Comparison of ENCODE assay signal across 17 mouse cellular contexts in the genomic region with DNA sequence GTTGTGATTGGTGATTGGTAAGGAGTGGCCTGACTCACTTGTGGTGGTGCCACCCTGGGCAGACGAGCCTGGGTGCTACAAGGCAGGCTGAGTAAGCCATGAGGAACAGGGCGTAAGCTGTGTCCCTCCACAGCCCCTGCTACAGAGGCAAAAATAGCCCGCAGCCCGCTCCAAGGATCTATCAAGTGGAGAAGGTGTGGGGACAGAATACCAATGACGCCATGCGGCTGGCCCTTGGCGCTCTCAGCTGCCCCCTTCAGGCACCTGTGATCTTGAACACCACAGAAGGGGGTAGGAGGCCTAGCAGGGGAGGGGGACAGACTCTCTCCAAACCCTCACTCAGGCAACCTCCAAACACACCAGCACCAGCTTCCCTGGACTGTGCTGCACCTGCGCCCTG. TPM values are rescaled to one million over a fixed set of nuclear protein-coding genes. Genes with fewer than 3 reads are reported as not detected.
DNase-seq lines count a peak whose midpoint lies in the region; ATAC-seq lines count a peak whose summit lies in the region.
"Had no signal": no experiment of that assay in that cellular context is flagged by ENCODE, and none has a peak within 500 bp of the region (broad histone marks: within the 10 kb centered on the region; RNA-seq: fewer than 3 reads in every experiment).

No protein-coding gene starts in this region.

- intact Hi-C loops in gastrocnemius, postnatal 14 days (cut with DNase I; ENCODE audit: low total_unique reads): no loop called here
- intact Hi-C loops in heart, postnatal 36 days (cut with DNase I): no loop called here

- no peaks in the 10 kb centered on the region for H3K27me3 ChIP-seq in neural tube, embryonic 13.5 days
- H3K27me3 ChIP-seq in neural tube, embryonic 15.5 days (replicated peaks): no peaks in the 10 kb centered on the region
- H3K27me3 ChIP-seq in heart, embryonic 11.5 days (ENCODE audit: control insufficient read depth, insufficient read depth, low read length): no peaks in the 10 kb centered on the region
- H3K27me3 ChIP-seq: liver, embryonic 13.5 days; midbrain, embryonic 12.5 days; neural tube, embryonic 12.5 days had no signal

- no peak overlapping the region for H3K4me3 ChIP-seq in neural tube, embryonic 13.5 days
- no peak overlapping the region for H3K4me3 ChIP-seq in neural tube, embryonic 15.5 days (replicated peaks)
- H3K4me3 ChIP-seq in heart, embryonic 11.5 days (ENCODE audit: low read depth, low read length): no peak overlapping the region
- H3K4me3 ChIP-seq: liver, embryonic 13.5 days; midbrain, embryonic 12.5 days; neural tube, embryonic 12.5 days had no signal

- H3K9ac ChIP-seq in neural tube, embryonic 13.5 days: 0 out of 2 replicates have a peak overlapping the region, but pooled peaks have one; percentile 5
- no peak overlapping the region for H3K9ac ChIP-seq in neural tube, embryonic 15.5 days (replicated peaks)
- H3K9ac ChIP-seq in heart, embryonic 11.5 days (ENCODE audit: low read depth, low read length): no peak overlapping the region
- H3K9ac ChIP-seq: liver, embryonic 13.5 days; midbrain, embryonic 12.5 days; neural tube, embryonic 12.5 days had no signal

- no peaks in the 10 kb centered on the region for H3K9me3 ChIP-seq in neural tube, embryonic 13.5 days
- no peaks in the 10 kb centered on the region for H3K9me3 ChIP-seq in neural tube, embryonic 15.5 days (replicated peaks)
- no peaks in the 10 kb centered on the region for H3K9me3 ChIP-seq in heart, embryonic 11.5 days (replicated peaks; ENCODE audit: control insufficient read depth, low read length)
- H3K9me3 ChIP-seq: liver, embryonic 13.5 days; midbrain, embryonic 12.5 days; neural tube, embryonic 12.5 days had no signal

- H3K4me2 ChIP-seq in neural tube, embryonic 13.5 days: no peak overlapping the region
- no peak overlapping the region for H3K4me2 ChIP-seq in neural tube, embryonic 15.5 days
- H3K4me2 ChIP-seq in heart, embryonic 11.5 days: no peak overlapping the region
- H3K4me2 ChIP-seq: liver, embryonic 13.5 days; midbrain, embryonic 12.5 days; neural tube, embryonic 12.5 days had no signal

- no peak for ATAC-seq in neural tube, embryonic 13.5 days (ENCODE audit: low read depth)
- ATAC-seq in neural tube, embryonic 15.5 days (ENCODE audit: low FRiP score): no peak
- 0 out of 2 replicates have a peak, but pooled peaks have one; percentile 40 for ATAC-seq in heart, embryonic 11.5 days (replicated peaks; ENCODE audit: insufficient number of reproducible peaks, low FRiP score, low TSS enrichment)
- ATAC-seq: intestine, embryonic 16.5 days had no signal

- H3K4me1 ChIP-seq in neural tube, embryonic 13.5 days (replicated peaks): no peaks in the 10 kb centered on the region
- no peaks in the 10 kb centered on the region for H3K4me1 ChIP-seq in neural tube, embryonic 15.5 days
- H3K4me1 ChIP-seq in heart, embryonic 11.5 days (ENCODE audit: control insufficient read depth, insufficient read depth, low read length): peaks cover 16% of the 10 kb centered on the region
- H3K4me1 ChIP-seq: liver, embryonic 13.5 days; midbrain, embryonic 12.5 days; neural tube, embryonic 12.5 days had no signal

- H3K27ac ChIP-seq in neural tube, embryonic 13.5 days (replicated peaks): no peak overlapping the region
- no peak overlapping the region for H3K27ac ChIP-seq in neural tube, embryonic 15.5 days (replicated peaks)
- peak overlapping the region; percentile 57 for H3K27ac ChIP-seq in heart, embryonic 11.5 days (ENCODE audit: low read depth, low read length)
- H3K27ac ChIP-seq: liver, embryonic 13.5 days; midbrain, embryonic 12.5 days; neural tube, embryonic 12.5 days had no signal

- peak; percentile 37 for DNase-seq in gastrocnemius, adult 18-20 months (ENCODE audit: low spot score)
- no peak for DNase-seq in gastrocnemius, postnatal 14 days
- DNase-seq in heart, postnatal 36 days: peak; percentile 33 to 37
- DNase-seq in ovary, postnatal 14 days (ENCODE audit: low spot score): no peak
- no peak for DNase-seq in urinary bladder, postnatal 10 days (ENCODE audit: low spot score)
- DNase-seq: adrenal gland, postnatal 10 days; cerebellum, adult 8-10 months; kidney, postnatal 10 days; liver, embryonic 13.5 days; lung, postnatal 14 days; thymus, adult 18-20 months had no signal

- H3K36me3 ChIP-seq in neural tube, embryonic 13.5 days: peaks cover 91% of the 10 kb centered on the region
- peaks cover 64% of the 10 kb centered on the region for H3K36me3 ChIP-seq in neural tube, embryonic 15.5 days
- H3K36me3 ChIP-seq in heart, embryonic 11.5 days (ENCODE audit: control insufficient read depth, insufficient read depth, low read length): peaks cover 11% of the 10 kb centered on the region; the same call in 1 of the 2 replicates

- WGBS in neural tube, embryonic 13.5 days: 73% methylated on average over 8 of the region's 8 CpGs
- WGBS in neural tube, embryonic 15.5 days: 80% methylated on average over 8 of the region's 8 CpGs
- WGBS in heart, embryonic 11.5 days (ENCODE audit: insufficient replicate concordance): 52% methylated on average over 8 of the region's 8 CpGs

RNA-seq across cellular contexts. Expression of a gene that starts 15.3 kb away (rescaled TPM):
- 1 to 10 TPM; 7.0 to 7.2 TPM for total RNA-seq in gastrocnemius, adult 18-20 months (2021)
- total RNA-seq in gastrocnemius, postnatal 14 days (2021): 10 to 100 TPM in 1 of 2 experiments, 1 to 10 TPM in 1; 9.5 to 10.2 TPM
- polyA plus RNA-seq in neural tube, embryonic 13.5 days (2015; fragmentation: Nextera tagmentation; extraction: Ambion mirVana): 31.8 and 35.4 TPM in 2 replicates
- 29.6 and 34.3 TPM in 2 replicates for polyA plus RNA-seq in neural tube, embryonic 15.5 days (2015; fragmentation: Nextera tagmentation; extraction: Ambion mirVana)
- polyA plus RNA-seq in heart, embryonic 11.5 days (2014; fragmentation: Nextera tagmentation; extraction: Ambion mirVana): 25.0 and 26.3 TPM in 2 replicates
- 10 to 100 TPM in 1 of 2 experiments, 1 to 10 TPM in 1; 9.6 to 10.6 TPM for total RNA-seq in heart, postnatal 36 days (2021)

RNA-seq across cellular contexts. Expression of a gene that starts 15.4 kb away (rescaled TPM):
- total RNA-seq in gastrocnemius, adult 18-20 months (2021): 1 to 10 TPM; 4.8 to 6.4 TPM
- 1 to 10 TPM; 8.3 to 8.8 TPM for total RNA-seq in gastrocnemius, postnatal 14 days (2021)
- 33.5 and 34.3 TPM in 2 replicates for polyA plus RNA-seq in neural tube, embryonic 13.5 days (2015; fragmentation: Nextera tagmentation; extraction: Ambion mirVana)
- 29.3 and 35.7 TPM in 2 replicates for polyA plus RNA-seq in neural tube, embryonic 15.5 days (2015; fragmentation: Nextera tagmentation; extraction: Ambion mirVana)
- 27.4 and 35.0 TPM in 2 replicates for polyA plus RNA-seq in heart, embryonic 11.5 days (2014; fragmentation: Nextera tagmentation; extraction: Ambion mirVana)
- 10 to 100 TPM in 1 of 2 experiments, 1 to 10 TPM in 1; 8.9 to 10.2 TPM for total RNA-seq in heart, postnatal 36 days (2021)

RNA-seq across cellular contexts. Expression of a gene that starts 25.7 kb away (rescaled TPM):
- total RNA-seq in gastrocnemius, adult 18-20 months (2021): 1 to 10 TPM; 5.8 to 6.2 TPM
- total RNA-seq in gastrocnemius, postnatal 14 days (2021): 1 to 10 TPM; 6.9 to 7.2 TPM
- 16.7 and 18.8 TPM in 2 replicates for polyA plus RNA-seq in neural tube, embryonic 13.5 days (2015; fragmentation: Nextera tagmentation; extraction: Ambion mirVana)
- 20.8 and 22.3 TPM in 2 replicates for polyA plus RNA-seq in neural tube, embryonic 15.5 days (2015; fragmentation: Nextera tagmentation; extraction: Ambion mirVana)
- polyA plus RNA-seq in heart, embryonic 11.5 days (2014; fragmentation: Nextera tagmentation; extraction: Ambion mirVana): 17.1 and 17.4 TPM in 2 replicates
- total RNA-seq in heart, postnatal 36 days (2021): 10 to 100 TPM; 10.5 to 11.0 TPM

Comparison
In these comparisons a context has a peak if more than half of its experiments do, and no peak if none do; other contexts are left out.
1. DNase-seq: peak in gastrocnemius, adult 18-20 months (single experiment) and heart, postnatal 36 days (2 of 2); none in gastrocnemius, postnatal 14 days (single experiment), ovary, postnatal 14 days (single experiment) and urinary bladder, postnatal 10 days (single experiment).